Mouse (Mus musculus): Measurements from ENCODE around the gene Klhl40. TPM values are rescaled to one million over a fixed set of nuclear protein-coding genes. Genes with fewer than 3 reads are reported as not detected.

The Klhl40 gene
- polyA plus RNA-seq, 1 experiment from 2014 or later = 0.71 TPM

- no peak for DNase-seq (ENCODE audit: low spot score)
- Histone ChIP-seq H3K27ac (no peak overlapping the region), H3K9me3 (replicated peaks) (no peaks in the 10 kb centered on the region), H3K4me3 (no peak overlapping the region), H3K4me1 (peaks cover 5% of the 10 kb centered on the region; the same call in 1 of the 2 replicates), H3K27me3 (ENCODE audit: low read depth, poor library complexity, severe bottlenecking) (no peaks in the 10 kb centered on the region), H3K36me3 (no peaks in the 10 kb centered on the region)
- 72% methylated on average over 7 of the region's 7 CpGs for WGBS
Measured at GRCm38 (mm10) chr9:121819771-121820471, 42.5 kb downstream of the Klhl40 start.

GRCm38 (mm10) chr9:121820765-121821164, 43.4 kb downstream of the Klhl40 start:
- no peak overlapping the region for H3K4me3 ChIP-seq
- peaks cover 5% of the 10 kb centered on the region; the same call in 1 of the 2 replicates for H3K4me1 ChIP-seq
- H3K27me3 ChIP-seq (ENCODE audit: low read depth, poor library complexity, severe bottlenecking) = no peaks in the 10 kb centered on the region
- H3K36me3 ChIP-seq = no peaks in the 10 kb centered on the region
- no peak overlapping the region for H3K27ac ChIP-seq
- no peak for DNase-seq (ENCODE audit: low spot score)
- 71% methylated on average over 5 of the region's 5 CpGs for WGBS
- no peaks in the 10 kb centered on the region for H3K9me3 ChIP-seq (replicated peaks)

GRCm38 (mm10) chr9:121822585-121822991, 45.2 kb downstream of the Klhl40 start:
- Histone ChIP-seq H3K36me3 (no peaks in the 10 kb centered on the region), H3K9me3 (replicated peaks) (no peaks in the 10 kb centered on the region), H3K27ac (no peak overlapping the region), H3K27me3 (ENCODE audit: low read depth, poor library complexity, severe bottlenecking) (no peaks in the 10 kb centered on the region), H3K4me3 (no peak overlapping the region), H3K4me1 (peaks cover 12% of the 10 kb centered on the region)
- no peak for DNase-seq (ENCODE audit: low spot score)
- 82% methylated on average over 6 of the region's 6 CpGs for WGBS

- no peaks in the 10 kb centered on the region for H3K36me3 ChIP-seq
- H3K9me3 ChIP-seq (replicated peaks) = no peaks in the 10 kb centered on the region
- H3K27ac ChIP-seq = no peak overlapping the region
- no peaks in the 10 kb centered on the region for H3K27me3 ChIP-seq (ENCODE audit: low read depth, poor library complexity, severe bottlenecking)
- peaks cover 12% of the 10 kb centered on the region for H3K4me1 ChIP-seq
- no peak overlapping the region for H3K4me3 ChIP-seq
- 93% methylated on average over 1 of the region's 1 CpGs for WGBS
- no peak for DNase-seq (ENCODE audit: low spot score)
Measured at GRCm38 (mm10) chr9:121823051-121823450, 45.6 kb downstream of the Klhl40 start.

DNA sequence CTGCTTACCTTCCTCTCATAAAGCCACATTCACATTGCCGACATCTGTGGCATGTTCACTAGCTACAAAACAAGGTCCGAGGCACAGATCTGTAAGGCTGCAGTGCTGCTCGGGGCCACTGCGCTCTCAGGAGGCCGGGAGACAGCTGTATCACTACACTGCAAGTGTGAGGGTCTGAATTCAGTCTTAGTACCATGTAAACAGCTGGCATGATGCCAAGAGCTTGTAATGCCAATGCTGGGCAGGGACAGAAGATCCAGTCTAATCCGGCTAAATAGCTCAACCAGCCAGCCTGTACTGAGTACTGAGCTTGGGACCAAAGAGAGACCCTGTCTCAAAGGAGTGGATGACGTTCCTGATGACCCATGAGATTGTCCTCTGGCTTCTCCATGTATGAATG, 46.6 kb downstream of the Klhl40 start:
- Histone ChIP-seq H3K4me1 (peaks cover 12% of the 10 kb centered on the region), H3K27ac (no peak overlapping the region), H3K4me3 (no peak overlapping the region), H3K36me3 (no peaks in the 10 kb centered on the region), H3K9me3 (replicated peaks) (no peaks in the 10 kb centered on the region), H3K27me3 (ENCODE audit: low read depth, poor library complexity, severe bottlenecking) (no peaks in the 10 kb centered on the region)
- 87% methylated on average over 7 of the region's 7 CpGs for WGBS
- DNase-seq (ENCODE audit: low spot score) = no peak

- Histone ChIP-seq H3K9me3 (replicated peaks) (no peaks in the 10 kb centered on the region), H3K27ac (no peak overlapping the region), H3K36me3 (no peaks in the 10 kb centered on the region), H3K27me3 (ENCODE audit: low read depth, poor library complexity, severe bottlenecking) (no peaks in the 10 kb centered on the region), H3K4me1 (peaks cover 7% of the 10 kb centered on the region), H3K4me3 (no peak overlapping the region)
- WGBS = 92% methylated on average over 3 of the region's 3 CpGs
- DNase-seq (ENCODE audit: low spot score) = no peak
Measured at GRCm38 (mm10) chr9:121826356-121826755, 48.9 kb downstream of the Klhl40 start.

DNA sequence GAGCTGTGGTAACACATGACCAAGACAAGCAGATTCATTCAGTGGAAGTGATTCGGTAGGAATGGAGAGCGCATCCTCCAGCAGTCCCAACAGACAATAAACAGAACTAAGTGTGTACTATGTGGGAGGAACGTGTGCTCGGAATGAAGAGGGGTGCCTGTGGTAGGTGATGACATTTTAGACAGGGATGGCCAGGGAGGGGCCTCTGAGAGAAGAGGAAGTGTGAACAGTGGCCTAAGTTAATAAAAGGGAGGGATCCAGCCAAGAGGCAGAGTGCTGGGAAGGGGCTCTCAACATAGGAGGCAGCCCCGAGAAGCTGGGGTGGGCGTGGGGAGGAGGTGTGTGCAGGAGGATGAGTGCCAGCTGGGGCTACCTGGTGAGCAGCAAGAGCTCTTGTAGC, 50.9 kb downstream of the Klhl40 start:
- peaks cover 7% of the 10 kb centered on the region for H3K4me1 ChIP-seq
- H3K9me3 ChIP-seq (replicated peaks) = no peaks in the 10 kb centered on the region
- no peak overlapping the region for H3K27ac ChIP-seq
- H3K36me3 ChIP-seq = no peaks in the 10 kb centered on the region
- no peak for DNase-seq (ENCODE audit: low spot score)
- 81% methylated on average over 6 of the region's 6 CpGs for WGBS
- H3K4me3 ChIP-seq = no peak overlapping the region
- no peaks in the 10 kb centered on the region for H3K27me3 ChIP-seq (ENCODE audit: low read depth, poor library complexity, severe bottlenecking)

GRCm38 (mm10) chr9:121829270-121829992, 52.0 kb downstream of the Klhl40 start:
- H3K4me1 ChIP-seq = peaks cover 7% of the 10 kb centered on the region
- 71% methylated on average over 7 of the region's 7 CpGs for WGBS

DNA sequence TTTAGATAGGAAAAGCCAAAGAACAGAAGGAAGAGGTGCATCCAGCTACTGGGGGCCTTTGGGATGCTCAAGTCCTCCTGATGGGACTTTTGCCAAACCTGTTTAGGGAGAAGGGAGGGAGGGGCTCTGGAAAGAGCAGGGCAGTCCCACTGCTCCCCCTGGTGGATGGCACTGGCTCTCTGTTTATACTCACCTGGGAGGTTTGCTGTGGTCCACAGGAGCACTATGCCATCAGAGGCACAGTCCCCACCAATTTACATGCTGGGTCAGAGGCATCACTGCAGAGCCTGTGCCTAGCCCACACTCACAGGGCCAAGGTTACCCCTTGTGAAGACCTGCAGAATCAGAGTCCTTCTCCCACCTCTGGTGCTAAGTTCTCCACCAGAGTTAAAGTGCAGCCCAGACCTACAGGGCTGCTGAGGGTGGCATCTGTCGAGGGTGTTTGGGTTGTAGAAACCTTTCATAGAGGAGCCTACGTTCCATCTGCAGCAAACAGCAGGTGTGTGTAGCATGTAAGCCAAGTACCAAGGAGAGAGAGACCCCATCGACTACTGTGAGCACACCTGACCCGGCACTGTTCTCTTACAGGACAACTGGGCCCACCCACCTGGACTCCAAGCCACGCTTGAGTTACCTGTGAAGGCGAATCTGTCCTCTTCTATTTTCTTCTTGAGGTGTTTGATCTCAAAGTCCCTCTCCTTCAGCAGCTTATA, 53.0 kb downstream of the Klhl40 start:
- Histone ChIP-seq H3K4me1 (peaks cover 7% of the 10 kb centered on the region), H3K27me3 (ENCODE audit: low read depth, poor library complexity, severe bottlenecking) (no peaks in the 10 kb centered on the region), H3K27ac (no peak overlapping the region), H3K9me3 (replicated peaks) (no peaks in the 10 kb centered on the region), H3K4me3 (no peak overlapping the region), H3K36me3 (no peaks in the 10 kb centered on the region)
- peak; percentile 42 for DNase-seq (ENCODE audit: low spot score)
- WGBS = 85% methylated on average over 6 of the region's 6 CpGs

More at GRCm38 (mm10) chr9:121829270-121829992, 52.0 kb downstream of the Klhl40 start:
- no peak overlapping the region for H3K27ac ChIP-seq
- no peak for DNase-seq (ENCODE audit: low spot score)
- no peaks in the 10 kb centered on the region for H3K36me3 ChIP-seq
- no peak overlapping the region for H3K4me3 ChIP-seq
- H3K9me3 ChIP-seq (replicated peaks) = no peaks in the 10 kb centered on the region
- no peaks in the 10 kb centered on the region for H3K27me3 ChIP-seq (ENCODE audit: low read depth, poor library complexity, severe bottlenecking)

- Histone ChIP-seq H3K9me3 (replicated peaks) (no peaks in the 10 kb centered on the region), H3K36me3 (no peaks in the 10 kb centered on the region), H3K27me3 (ENCODE audit: low read depth, poor library complexity, severe bottlenecking) (no peaks in the 10 kb centered on the region), H3K27ac (no peak overlapping the region), H3K4me1 (peaks cover 7% of the 10 kb centered on the region), H3K4me3 (no peak overlapping the region)
- peak; percentile 82 for DNase-seq (ENCODE audit: low spot score)
- WGBS = 28% methylated on average over 6 of the region's 6 CpGs
Measured at GRCm38 (mm10) chr9:121830956-121831293, 53.5 kb downstream of the Klhl40 start.

Other genes starting within 250 kb of the Klhl40 start
- gene Lyzl4, start 135.5 kb upstream of the Klhl40 start, polyA plus RNA-seq (2016; fragmentation: Nextera tagmentation; extraction: Ambion mirVana) = not detected in 2 replicates
- gene Vipr1, start 134.9 kb upstream of the Klhl40 start, polyA plus RNA-seq (2016; fragmentation: Nextera tagmentation; extraction: Ambion mirVana) = 0.14 and 0.49 TPM in 2 replicates
- gene Sec22c, start 72.1 kb upstream of the Klhl40 start, polyA plus RNA-seq (2016; fragmentation: Nextera tagmentation; extraction: Ambion mirVana) = 10.9 and 12.6 TPM in 2 replicates
- 93.9 and 94.8 TPM in 2 replicates for gene Ss18l2, start 67.3 kb upstream of the Klhl40 start, polyA plus RNA-seq (2016; fragmentation: Nextera tagmentation; extraction: Ambion mirVana)
- gene Nktr, start 58.4 kb upstream of the Klhl40 start, polyA plus RNA-seq (2016; fragmentation: Nextera tagmentation; extraction: Ambion mirVana) = 47.2 and 58.8 TPM in 2 replicates
- 4.4 and 7.0 TPM in 2 replicates for gene Zfp651, start 18.3 kb upstream of the Klhl40 start, polyA plus RNA-seq (2016; fragmentation: Nextera tagmentation; extraction: Ambion mirVana)
- gene Hhatl, start 14.9 kb downstream of the Klhl40 start, polyA plus RNA-seq (2016; fragmentation: Nextera tagmentation; extraction: Ambion mirVana) = not detected in 2 replicates
- gene Ccdc13, start 61.9 kb downstream of the Klhl40 start, polyA plus RNA-seq (2016; fragmentation: Nextera tagmentation; extraction: Ambion mirVana) = 0.36 and 0.38 TPM in 2 replicates
- 174 and 201 TPM in 2 replicates for gene Higd1a, start 80.8 kb downstream of the Klhl40 start, polyA plus RNA-seq (2016; fragmentation: Nextera tagmentation; extraction: Ambion mirVana)
- 0.16 TPM in 1 of 2 replicates, not detected in the other for gene Ackr2, start 120.7 kb downstream of the Klhl40 start, polyA plus RNA-seq (2016; fragmentation: Nextera tagmentation; extraction: Ambion mirVana)
- gene Cyp8b1, start 138.7 kb downstream of the Klhl40 start, polyA plus RNA-seq (2016; fragmentation: Nextera tagmentation; extraction: Ambion mirVana) = not detected in 2 replicates
- gene Fam198a, start 173.4 kb downstream of the Klhl40 start, polyA plus RNA-seq (2016; fragmentation: Nextera tagmentation; extraction: Ambion mirVana) = 0.40 and 0.65 TPM in 2 replicates
- gene Pomgnt2, start 219.5 kb downstream of the Klhl40 start, polyA plus RNA-seq (2016; fragmentation: Nextera tagmentation; extraction: Ambion mirVana) = 11.5 and 12.5 TPM in 2 replicates

Measured in limb, embryonic 10.5 days (tissue).